Mouse (Mus musculus) heart, postnatal 10 days (tissue): ENCODE results near the gene Nell2. TPM values are rescaled to one million over a fixed set of nuclear protein-coding genes. Genes with fewer than 3 reads are reported as not detected.
"Not testable (repeated sequence)": the region's sequence is repeated elsewhere in the genome, so short reads cannot be mapped to it uniquely, and the experiment has no call there.

Source experiments
- DNase-seq, 2 experiments: peaks; one replicate each; pipeline ENCODE4 v3.0.0; 2021
- intact Hi-C: fragments of 180-260 bp; cut with DNase I; formaldehyde crosslinking; loops from one replicate; pipeline ENCODE4 v1.15.1; 2025
- total RNA-seq, 2 experiments: library from RNA; stranded (reverse); gene quantifications; 2 replicates each; pipeline ENCODE4 v1.2.3; 2021

Nell2 gene
- under 1 TPM in 1 of 2 experiments, not detected in 1; 0.26 TPM for total RNA-seq

DNA sequence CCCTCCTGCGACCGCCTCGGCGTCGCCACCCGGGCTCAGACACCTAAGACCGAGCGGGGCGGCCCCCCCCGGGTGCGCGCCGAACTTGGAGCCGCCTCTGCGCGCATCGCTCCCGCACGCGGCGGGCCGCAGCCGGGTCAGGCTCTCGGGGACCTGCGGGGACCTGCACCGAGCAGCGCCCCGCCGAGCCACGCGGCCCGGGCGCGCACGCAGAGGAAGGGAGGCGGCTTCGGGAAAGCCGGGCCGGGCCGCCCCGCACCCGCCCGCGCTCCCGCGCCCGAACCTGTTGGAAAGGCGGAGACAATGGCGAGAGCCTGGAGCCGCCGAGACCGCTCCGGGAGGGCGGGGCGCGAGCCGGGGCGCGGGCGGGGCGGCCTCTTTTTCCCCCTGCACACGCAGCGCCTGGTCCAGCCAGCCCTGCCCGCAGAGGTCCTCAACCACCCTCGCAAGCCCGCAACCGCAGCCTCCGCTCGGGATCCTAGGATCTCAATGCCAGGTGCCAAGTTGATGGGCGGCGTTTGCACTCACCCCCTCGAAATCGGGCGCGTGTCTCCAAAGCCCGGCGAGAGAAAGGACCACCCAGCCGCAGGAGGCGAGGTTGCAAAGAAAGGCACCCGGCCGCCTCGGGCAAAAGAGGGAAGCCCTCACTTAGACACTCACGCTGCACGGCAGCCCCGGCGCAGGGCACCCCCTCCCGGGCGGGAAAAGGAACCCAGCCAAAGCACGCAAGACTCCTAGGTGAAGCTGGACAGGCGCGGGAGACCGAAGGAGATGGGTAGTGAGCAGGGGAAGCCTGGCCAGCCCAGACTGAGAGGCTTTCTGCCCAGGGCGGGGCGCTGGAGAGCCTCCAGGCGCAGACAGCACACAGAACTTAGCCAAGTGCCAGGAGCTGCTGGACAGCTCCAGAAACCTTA is at the start of gene Nell2:
Gene Nell2, minus strand, starts transcription at position 612 of the 914 bp plus-strand sequence.
- intact Hi-C loops = no loop called here
- peak; percentile 16 to 31 for DNase-seq

DNA sequence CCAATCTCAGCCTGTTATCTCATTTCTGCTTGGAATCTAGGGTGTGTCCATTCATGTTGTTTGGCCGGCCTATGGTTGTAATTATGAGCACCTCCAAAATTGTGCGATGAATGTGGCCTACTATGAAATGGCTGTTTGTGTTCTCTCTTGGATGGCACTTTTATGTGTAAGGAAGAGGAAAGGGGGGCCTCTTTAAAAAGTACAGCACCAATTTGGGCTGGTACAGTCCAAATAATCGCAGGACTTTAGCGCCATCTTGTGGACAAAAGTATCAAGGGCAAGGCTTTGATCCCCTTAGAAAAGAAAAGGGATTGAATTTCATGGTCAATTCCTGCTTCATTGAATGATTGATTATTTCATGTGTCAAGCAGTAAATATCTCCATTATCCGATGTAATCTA is 46.3 kb upstream of the Nell2 start:
- peak; percentile 48 to 77 for DNase-seq
- intact Hi-C loops = loop anchor here (1.0 to 2.0 kb wide), 3 partner anchors 805 to 1017 kb away; no protein-coding TSS in a partner anchor

DNA sequence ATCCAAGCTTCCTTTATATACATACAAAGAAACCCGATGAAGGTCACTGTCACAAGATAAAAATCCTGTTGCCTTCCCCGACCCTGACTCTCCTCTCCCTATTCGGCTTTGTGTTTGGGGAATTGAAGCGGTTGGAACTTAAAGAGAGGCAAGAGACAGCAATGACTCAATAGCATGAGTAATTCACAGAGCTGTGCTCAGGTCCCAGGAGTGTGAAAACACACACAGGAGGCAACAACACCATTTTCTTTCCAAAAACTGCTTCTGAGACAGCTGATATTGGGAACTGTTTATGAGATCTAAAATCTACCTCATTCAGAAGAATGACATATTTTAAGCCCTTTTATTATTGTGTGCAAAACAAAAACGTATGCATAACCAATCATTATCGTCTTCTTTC is 41.2 kb upstream of the Nell2 start:
- no peak for DNase-seq
- intact Hi-C loops = no loop called here

DNA sequence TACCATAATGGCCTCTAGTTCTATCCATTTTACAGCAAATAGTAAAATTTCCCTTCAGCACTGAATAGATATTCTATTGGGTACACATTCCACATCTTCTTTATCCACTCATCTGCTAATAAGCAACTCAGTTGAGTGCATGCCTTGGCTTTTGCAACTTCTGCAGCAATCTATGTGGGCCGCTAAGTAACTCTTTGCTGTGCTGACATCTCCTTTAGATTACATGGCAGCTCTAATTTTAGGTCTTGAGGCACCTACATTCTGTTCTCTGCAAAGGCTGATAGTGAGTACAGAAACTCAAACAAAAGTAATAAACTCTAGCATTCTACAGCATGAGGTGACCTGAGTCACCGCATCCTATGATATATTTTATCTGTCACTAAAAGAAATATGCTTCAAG is 36.8 kb upstream of the Nell2 start:
- intact Hi-C loops = no loop called here
- DNase-seq = no peak

DNA sequence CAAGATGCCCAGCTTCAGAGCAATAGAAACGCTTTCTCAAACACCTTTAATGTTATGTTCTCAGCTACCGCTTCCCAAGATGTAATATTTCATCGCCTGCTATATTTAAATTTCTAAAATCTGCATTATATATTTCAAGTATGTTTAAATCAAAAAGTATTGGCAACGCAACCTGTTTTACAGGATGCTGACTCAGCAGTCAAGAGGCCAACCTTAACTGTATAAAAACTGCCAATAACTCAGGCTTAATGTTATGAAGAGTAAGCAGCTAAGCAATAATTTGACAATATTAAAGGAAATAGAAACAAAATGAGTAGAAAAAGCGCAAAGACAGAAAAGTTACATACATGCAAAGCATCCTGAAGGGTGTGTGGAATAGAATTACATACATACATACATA is 32.9 kb upstream of the Nell2 start:
- DNase-seq = no peak
- intact Hi-C loops = no loop called here

DNA sequence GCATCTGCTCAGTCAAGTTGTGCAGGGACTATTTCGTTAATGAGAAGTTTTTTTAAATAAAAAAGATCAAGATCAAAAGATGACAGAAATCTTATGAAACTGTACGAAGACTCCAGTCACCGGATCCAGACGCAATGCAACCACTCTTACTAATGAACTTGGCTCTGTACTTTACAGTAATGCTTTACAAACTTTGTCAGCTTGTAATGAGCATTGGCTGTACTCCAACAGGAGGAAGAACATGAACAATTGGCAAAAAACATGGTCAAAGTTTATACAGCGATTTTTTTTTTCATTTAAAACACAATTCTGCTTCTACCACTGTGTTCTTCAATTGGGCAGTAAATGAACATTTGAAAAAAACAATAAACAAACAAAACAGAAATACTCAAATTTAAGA is 21.7 kb upstream of the Nell2 start:
- DNase-seq = no peak
- intact Hi-C loops = no loop called here

DNA sequence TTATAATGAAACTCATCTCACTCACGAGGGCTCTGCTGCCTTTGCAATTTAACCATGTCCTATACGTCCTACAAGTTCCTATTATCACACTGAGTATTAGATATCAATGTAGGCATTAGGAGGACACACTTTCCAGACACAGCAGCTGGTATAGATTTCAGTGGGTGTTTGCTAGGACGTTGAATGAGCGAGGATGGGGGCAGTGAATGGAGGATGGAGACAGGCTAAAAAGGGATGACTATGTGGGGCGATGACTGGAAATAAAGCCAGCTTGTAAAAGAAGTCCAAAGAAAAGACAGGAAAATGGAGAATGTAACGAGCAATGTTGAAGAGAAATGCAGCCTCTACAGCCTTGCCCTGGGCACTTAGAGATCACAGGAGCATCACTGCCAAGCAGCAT is 14.3 kb upstream of the Nell2 start:
- intact Hi-C loops = no loop called here
- DNase-seq = no peak

DNA sequence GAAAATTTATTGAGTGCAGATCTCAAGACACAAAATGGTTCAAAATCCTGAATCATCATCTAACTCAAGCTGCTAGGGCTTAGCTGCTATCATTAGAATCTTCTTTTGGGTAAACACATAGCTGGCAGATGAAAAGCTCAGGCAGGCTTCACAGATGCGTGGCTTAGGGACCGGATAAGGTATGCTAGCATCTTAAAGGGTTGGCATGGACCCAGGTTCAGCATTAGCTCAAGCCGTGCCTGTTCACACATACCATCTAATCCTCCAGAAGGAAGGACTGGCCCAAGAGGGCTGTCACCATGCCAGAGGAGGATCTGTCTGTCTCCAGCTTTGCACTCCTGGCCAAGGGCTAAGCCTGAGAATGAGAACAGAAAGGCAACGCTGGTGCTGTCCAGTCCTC is 8.4 kb upstream of the Nell2 start:
- DNase-seq = no peak
- intact Hi-C loops = no loop called here

DNA sequence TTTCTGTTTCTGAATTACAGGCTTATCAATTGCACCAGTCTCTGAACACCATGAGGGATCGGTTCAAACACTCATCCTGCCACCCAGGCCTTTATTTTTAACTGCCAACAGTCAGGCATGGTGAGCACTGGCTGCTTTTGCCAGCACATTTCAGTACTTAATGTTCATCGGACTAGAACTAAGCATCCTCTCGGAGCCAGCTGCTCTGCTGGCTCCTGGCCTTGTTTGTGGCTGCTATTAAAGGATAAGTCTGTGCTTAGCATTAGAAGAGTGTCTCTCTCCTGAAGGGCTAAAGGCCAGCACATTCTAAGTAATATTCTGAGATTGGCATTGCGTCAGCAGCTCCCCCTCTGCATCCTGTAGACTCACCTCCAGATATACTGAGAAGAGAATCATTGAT is 7.9 kb upstream of the Nell2 start:
- no peak for DNase-seq
- intact Hi-C loops = no loop called here

DNA sequence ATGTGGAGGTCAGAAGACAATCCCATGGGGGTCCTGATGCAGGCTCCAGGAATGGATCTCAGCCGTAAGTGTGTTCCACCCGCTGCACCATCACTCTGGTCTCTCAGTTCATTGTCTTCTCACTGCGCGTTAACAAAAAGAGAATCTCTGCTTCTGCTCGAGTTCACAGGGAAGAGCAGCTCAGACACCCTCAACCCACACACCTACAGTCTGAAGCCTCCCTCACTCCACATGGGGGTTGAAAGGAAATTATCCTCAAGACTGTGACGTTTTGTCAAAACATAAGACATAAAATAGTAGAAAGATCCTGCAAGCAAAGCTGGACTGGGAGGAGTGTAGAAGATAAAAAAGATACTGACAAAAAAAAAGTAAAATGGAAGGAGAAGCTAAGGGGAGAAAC is 6.3 kb upstream of the Nell2 start:
- intact Hi-C loops = no loop called here
- no peak for DNase-seq

DNA sequence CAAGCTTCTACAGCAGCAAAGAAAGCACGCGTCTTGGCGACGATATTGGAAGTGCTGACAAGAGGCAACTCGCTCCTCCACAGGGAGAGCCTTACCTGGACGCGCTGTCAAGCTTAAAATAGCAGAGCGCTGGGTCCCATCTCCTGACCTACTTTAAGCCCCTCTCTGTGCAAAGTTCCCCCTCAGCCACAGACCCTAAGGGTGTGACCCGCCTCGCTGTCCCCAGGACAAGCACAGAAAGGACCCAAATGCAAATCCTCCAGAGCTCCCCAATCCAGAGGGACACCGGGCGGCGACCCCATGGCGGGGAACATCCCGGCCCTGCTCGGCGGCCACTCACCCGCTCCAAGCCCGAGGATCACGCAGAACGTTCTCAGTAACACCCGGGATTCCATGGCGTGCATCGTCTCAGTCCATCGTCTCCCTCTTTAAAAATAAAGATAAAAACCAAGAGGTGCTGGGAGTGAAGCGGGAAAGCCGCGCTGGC is 855 bp downstream of the Nell2 start:
- no peak for DNase-seq
- intact Hi-C loops = no loop called here

DNA sequence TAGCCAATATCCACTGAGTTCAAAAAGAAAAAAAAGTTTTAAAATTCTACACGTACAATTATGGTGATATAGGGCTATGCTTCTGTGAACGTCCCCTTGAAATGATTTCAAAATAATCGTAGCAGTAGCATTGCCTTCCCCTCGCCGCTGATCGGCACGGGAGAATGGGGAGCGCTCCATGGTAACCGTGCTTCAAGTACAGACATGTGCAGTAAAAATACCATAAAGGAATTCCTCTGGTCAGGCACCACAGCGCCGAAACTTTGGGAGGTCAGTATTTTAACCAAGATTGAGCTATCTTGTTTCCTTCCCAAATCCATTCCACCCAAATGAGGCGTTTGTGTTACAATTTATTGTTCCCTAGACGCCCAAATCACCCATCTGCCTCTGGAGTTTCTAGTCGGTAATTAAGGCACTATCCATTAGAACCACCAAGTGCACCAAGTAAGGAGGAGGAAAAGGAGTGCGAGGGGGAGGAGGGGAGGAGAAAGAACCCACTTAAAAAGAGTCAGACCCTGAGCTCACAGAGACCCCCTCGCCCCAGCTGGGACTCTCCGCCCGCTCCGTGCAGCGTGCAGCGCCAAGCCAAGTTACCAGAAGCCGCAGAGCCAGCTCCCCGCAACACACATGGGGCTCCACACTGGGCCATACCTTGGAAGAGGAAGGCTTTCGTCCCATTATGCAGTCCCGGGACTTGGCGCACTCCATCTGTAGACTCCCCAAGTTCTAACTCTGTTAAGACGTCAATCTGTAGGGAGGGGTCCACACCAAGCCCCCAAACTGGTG is 1.5 kb downstream of the Nell2 start:
- intact Hi-C loops = no loop called here

DNA sequence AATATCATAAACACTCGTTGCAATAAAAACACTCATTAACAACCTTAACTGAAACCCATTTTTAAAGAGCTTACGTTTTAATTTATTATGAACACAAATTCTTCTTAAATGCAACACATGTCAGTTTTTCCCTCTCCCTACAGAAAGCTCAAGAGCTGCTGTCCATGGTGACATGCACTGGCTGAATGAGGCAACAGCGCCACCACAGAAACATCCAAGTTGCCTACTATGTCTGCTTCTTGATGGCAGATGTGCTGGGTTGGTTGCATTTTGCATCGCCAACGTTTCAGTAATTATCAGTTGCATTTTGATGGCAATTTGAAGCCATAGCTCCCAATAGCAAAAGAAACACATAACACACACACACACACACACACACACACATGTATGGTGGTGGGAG is 2.4 kb downstream of the Nell2 start:
- intact Hi-C loops = no loop called here
- DNase-seq = peak in 1 of 2 experiments; percentile 7

More for the DNA sequence above, 1.5 kb downstream of the Nell2 start:
- no peak for DNase-seq

DNA sequence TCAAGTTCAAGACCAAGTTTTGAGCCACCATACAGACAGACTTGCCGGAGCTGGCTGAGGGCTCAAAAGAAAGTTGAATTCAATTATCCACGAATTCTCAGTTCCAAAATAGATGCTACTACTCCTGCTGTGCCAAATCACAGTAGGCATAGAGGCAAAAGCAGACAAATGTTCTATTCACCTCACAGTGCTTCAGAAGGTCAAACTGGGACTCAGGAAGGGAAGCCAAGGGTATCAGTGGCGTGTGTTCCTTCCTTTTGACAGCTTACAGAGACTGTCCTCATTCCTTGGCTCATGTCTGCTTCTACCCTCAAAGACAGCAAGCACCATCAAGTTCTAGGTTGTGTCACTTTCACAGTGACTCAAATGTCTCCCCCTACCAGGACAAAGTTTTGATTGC is 10.2 kb downstream of the Nell2 start:
- DNase-seq = no peak
- intact Hi-C loops = no loop called here

DNA sequence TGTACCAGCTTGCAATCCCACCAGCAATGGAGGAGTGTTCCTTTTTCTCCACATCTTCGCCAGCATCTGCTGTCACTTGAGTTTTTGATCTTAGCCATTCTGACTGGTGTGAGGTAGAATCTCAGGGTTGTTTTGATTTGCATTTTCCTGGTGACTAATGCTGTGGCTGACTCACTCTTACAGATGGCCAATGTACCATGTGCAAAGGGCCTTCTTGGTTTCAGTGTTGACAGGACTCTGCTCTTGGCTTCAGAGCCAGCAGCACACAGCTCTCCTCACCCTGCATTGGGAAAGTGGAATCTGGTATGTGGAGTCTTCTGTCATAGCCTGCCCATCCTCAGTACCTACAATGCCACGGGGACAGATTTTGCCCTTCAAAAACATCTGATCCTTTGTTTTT is 15.1 kb downstream of the Nell2 start:
- DNase-seq, intact Hi-C loops: not testable (repeated sequence)

DNA sequence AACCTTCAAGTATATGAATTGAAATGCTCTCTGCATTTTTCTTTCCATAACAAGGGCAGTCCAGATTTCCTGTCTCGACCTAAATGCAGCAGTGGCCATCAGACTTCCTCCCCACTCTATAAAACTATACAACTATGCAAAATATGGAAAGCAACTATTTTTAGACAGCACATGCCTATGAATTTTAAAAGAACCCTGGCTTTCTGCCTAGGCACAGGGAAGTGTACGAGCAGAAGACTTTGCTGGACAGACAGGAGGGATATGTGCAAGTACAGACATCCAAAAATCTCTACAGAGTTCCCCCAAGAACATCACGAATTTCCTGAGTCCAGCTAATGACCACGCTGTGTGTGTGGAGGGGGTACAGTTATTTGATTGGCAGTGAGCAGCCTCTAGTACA is 32.7 kb downstream of the Nell2 start:
- no peak for DNase-seq
- intact Hi-C loops = no loop called here

DNA sequence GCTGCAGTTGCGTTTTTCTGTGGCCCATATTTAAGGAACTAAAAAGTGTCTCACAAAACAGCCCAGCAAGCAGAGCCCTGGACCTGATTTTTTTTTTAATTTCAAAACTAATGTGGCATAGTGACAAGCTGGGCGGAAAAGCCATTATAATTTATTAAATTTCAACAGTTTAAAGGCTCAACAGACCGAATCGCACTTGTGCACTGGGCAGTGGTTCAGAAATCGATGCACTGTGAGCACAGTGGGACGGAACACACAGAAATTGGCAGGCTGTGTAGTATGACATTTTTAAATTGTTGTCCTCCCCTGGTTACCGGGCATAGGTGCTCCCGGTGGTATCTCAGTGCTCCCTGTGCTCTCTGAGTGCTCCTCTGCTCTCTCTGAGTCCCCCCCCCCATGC is 33.2 kb downstream of the Nell2 start:
- DNase-seq = no peak
- intact Hi-C loops = no loop called here

DNA sequence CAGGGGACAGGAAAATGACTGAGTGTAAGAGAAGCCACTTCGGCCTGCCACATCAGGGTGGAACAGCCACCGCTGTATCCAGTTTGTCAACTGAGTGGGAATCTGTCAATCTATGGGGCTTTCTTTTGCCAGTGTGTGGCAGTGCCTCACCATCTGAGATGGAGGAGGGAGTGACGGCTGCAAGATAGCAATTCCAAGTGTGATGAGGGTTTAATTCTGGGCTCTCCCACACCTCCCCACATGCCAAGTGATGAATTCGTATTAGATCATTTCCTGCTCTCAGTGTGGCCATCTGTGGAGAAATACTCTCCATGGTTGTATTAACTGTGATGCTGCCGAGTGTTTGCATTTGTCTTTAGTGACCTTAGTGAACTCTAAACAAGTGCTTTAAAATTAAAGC is 36.2 kb downstream of the Nell2 start:
- DNase-seq = no peak
- intact Hi-C loops = no loop called here

DNA sequence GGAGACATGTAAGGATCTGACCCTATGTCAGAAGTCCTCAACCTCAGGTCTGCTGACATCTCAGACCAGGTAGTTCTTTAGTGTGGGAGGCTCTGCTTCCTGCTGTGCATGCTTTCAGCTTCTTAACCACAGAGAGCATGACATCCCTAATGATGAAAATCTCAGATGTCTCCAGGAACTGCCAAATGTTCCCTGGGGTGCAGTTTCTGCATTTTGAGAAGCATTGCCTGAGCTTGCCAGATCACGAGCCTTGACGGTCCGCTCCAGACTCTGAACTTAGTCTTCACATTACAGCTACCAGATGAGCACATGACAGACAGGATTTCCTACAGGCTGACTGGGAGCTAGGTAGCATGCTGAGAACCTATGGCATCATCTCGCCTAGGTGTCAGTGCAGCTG is 39.2 kb downstream of the Nell2 start:
- intact Hi-C loops = no loop called here
- no peak for DNase-seq

DNA sequence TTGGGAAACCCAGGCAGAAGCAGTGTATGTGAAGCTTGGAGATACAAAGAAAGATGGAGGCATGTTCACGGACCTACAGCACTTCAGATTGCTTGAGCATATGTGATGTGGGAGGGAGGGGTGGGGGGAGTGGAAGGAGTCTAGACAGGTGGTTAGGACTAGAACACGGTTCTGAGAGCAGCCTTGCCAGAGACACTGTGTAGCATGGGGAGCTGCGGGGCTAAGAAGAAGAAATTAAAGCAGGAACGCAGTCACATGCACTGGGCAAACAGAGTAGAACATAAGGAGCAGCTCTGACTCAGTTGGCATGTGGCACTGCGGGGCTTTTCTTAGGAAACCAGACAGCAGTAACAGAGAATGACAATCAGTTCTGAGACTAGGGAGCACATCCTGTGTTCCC is 40.4 kb downstream of the Nell2 start:
- intact Hi-C loops = no loop called here
- DNase-seq = no peak

DNA sequence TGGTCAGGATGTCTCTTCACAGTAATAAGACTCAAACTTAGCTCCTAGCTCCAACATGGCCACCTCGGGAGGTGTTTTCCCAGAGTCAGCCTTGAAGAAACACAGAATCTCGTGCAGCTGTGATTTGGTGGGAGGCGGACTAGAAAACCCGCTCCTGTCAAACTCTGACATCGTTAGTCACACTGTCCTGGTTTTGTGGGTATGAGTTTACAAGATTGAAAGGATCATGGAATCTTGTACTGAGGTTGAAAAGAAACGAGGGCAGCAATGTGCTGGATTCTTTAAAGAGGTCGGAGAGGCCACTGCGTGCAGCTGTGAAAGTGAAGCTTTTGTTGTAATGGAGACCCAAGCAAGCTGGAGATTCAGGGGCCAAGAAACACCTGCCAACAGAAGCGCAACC is 46.4 kb downstream of the Nell2 start:
- DNase-seq = no peak
- intact Hi-C loops = no loop called here

DNA sequence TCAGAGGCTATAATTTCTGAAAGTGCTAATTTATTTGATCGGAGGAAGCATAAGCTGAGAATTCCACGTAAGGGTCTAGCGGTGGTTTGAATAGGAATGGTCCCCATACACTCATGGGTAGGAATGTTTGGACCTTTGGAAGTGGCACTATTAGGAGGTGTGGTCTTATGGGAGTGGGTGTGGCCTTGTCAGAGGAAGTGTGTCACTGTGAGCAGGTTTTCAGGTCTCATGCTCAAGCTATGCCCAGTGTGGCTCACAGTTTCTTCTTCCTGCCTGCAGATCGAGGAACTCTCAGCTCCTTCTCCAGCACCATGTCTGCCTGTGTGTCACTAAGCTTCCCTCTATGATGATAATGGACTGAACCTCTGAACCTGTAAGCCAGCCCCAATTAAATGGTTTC is 46.8 kb downstream of the Nell2 start:
- DNase-seq = no peak
- intact Hi-C loops = no loop called here
